Mouse (Mus musculus): ENCODE measurements around the gene Pnpla8.

DNA sequence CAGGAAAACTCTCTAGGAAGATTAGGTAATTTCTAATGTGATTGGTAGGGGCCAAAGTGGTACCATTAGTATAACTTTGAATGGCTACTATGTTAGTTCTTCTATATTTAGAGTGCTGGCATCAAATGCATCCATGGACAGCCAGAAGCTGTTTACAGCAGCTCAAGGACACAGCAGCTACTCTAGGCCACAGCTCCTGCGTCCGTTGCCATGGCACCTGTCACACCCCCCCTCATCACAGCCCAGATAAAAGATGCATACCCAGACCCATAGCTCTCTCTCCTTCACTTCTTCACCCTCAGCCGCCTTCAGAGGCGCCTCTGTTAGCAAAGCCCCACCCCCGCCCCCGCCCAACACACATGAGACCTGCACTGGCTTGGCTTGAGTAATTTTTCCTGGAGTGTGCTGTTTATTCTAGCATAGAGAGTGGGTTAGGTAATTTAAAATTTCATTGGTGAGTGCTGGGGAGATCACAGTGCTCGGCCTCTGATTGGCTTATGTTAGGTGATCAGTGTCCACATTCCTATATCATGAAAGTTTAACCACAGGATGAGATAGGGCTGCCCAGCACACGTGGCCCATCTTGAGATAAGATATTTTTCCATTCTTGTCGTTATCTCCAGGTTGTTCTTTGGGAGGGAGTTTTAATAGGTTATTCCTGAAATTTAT lies 27.3 kb downstream of the Pnpla8 start:
- TF ChIP-seq CTCF (IDR thresholded peaks at IDR 0.05; ENCODE audit: extremely low read depth, insufficient read depth, insufficient read length, insufficient replicate concordance), result no peak
- no peak for TF ChIP-seq POLR2A (IDR thresholded peaks at IDR 0.05; ENCODE audit: low read depth, low read length)
